Mouse (Mus musculus) heart, embryonic 13.5 days (tissue): ENCODE results near the gene Pecr. TPM values are rescaled to one million over a fixed set of nuclear protein-coding genes. Genes with fewer than 3 reads are reported as not detected.
A peak's percentile ranks its signal among the peaks of the same experiment; 100 is the strongest.
"Not testable (repeated sequence)": the region's sequence is repeated elsewhere in the genome, so short reads cannot be mapped to it uniquely, and the experiment has no call there.

Experiments used
- ATAC-seq: fragments of 200-750 bp; cut with Nextera tagmentation; 2 replicates; pipeline ENCODE4 v1.8.0; 2017; ENCODE audit warnings: moderate TSS enrichment; ENCODE audit not compliant: insufficient number of reproducible peaks, low FRiP score, low TSS enrichment; ENCODE audit errors: extremely low read depth
- H3K27ac ChIP-seq: fragments of 300-500 bp; sonication (generic); replicated peaks from 2 replicates; pipeline ENCODE4 v1.5.1; 2015; ENCODE audit warnings: moderate library complexity, mild to moderate bottlenecking, inconsistent platforms
- H3K27me3 ChIP-seq: fragments of 300-500 bp; sonication (generic); replicated peaks from 2 replicates; pipeline ENCODE4 v1.6.1; 2015; ENCODE audit warnings: mild to moderate bottlenecking, inconsistent platforms
- H3K36me3 ChIP-seq: fragments of 300-500 bp; sonication (generic); 2 replicates; pipeline ENCODE4 v1.6.1; 2015; ENCODE audit warnings: mild to moderate bottlenecking, inconsistent platforms
- H3K4me1 ChIP-seq: fragments of 300-500 bp; sonication (generic); 2 replicates; pipeline ENCODE4 v1.6.1; 2015; ENCODE audit warnings: inconsistent platforms
- H3K4me2 ChIP-seq: fragments of 300-500 bp; sonication (generic); 2 replicates; pipeline ENCODE4 v1.6.1; 2015; ENCODE audit warnings: inconsistent platforms, mild to moderate bottlenecking, moderate library complexity
- H3K4me3 ChIP-seq: fragments of 300-500 bp; sonication (generic); 2 replicates; pipeline ENCODE4 v1.5.1; 2015; ENCODE audit warnings: moderate library complexity, mild to moderate bottlenecking, inconsistent platforms
- H3K9ac ChIP-seq: fragments of 300-500 bp; sonication (generic); 2 replicates; pipeline ENCODE4 v1.6.1; 2015; ENCODE audit warnings: inconsistent platforms, mild to moderate bottlenecking, moderate library complexity
- H3K9me3 ChIP-seq: fragments of 300-500 bp; sonication (generic); 2 replicates; pipeline ENCODE4 v1.6.1; 2016; ENCODE audit warnings: inconsistent platforms
- WGBS: fragments of 180-500 bp; shearing (Covaris S2); methylation state at CpG from one replicate; pipeline ENCODE4 v1.1.7; 2015; ENCODE audit warnings: mixed read lengths; 5-methylcytosine and 5-hydroxymethylcytosine counted together
- polyA plus RNA-seq: library from polyadenylated mRNA; unstranded; fragments of >200 nt; fragmentation: Nextera tagmentation; extraction: Ambion mirVana; gene quantifications from 2 replicates; pipeline ENCODE4 v1.2.1, GENCODE M21; 2015

The Pecr gene
- polyA plus RNA-seq, 1 experiment from 2014 or later = 20.4 TPM

DNA sequence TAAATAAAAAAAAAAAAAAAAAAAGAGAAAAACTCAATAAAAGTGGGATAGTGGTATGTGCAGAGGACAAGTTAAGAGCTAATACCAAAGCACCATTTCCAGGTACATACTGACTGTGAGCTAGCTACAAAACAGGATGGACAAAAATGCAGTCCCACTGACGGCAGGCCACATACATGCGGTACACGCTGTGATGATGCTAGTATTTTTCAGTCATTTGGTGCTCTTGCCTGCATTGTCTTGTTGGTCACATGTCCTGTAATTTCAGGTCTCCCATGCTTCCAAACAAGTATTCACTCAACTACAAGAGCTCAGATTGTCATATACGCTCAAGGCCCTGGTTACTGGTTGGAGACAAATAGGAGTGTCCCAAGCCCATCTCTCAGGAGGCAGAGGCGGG is 56.6 kb downstream of the Pecr start:
- H3K9me3 ChIP-seq = no peaks in the 10 kb centered on the region
- no peak overlapping the region for H3K9ac ChIP-seq
- peaks cover 28% of the 10 kb centered on the region for H3K27me3 ChIP-seq
- no peak overlapping the region for H3K27ac ChIP-seq
- no peak for ATAC-seq
- H3K36me3 ChIP-seq = no peaks in the 10 kb centered on the region
- H3K4me3 ChIP-seq = no peak overlapping the region
- WGBS = 89% methylated on average over 5 of the region's 5 CpGs
- 0 out of 2 replicates have a peak overlapping the region, but pooled peaks have one; percentile 1 for H3K4me2 ChIP-seq
- H3K4me1 ChIP-seq = no peaks in the 10 kb centered on the region

DNA sequence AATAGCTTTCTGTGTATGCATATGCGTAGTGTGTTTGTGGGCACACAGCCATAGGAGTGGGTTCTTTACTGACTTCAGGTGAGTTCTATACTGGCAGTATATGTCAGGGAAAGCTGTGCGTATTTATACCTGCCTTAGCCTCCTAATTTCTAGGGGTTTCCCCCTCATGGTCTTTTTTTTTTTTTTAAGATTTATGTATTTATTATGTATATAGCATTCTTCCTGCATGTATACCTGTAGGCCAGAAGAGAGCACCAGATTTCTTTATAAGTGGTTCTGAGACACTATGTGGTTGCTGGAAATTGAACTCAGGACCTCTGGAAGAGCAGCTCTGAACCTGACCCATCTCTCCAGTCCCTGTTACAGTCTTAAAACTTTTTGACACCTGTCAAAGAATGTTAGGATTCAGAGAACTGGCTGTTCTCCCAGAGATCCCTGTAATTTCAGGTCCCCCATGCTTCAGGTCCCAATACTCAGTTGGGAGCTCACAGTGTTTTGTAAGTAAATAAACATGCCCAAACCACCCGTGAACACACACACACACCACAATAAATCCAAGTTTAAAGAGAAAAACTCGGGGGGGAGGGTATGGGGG is 57.1 kb downstream of the Pecr start:
- Histone ChIP-seq H3K4me2 (peak overlapping the region; percentile 81), H3K36me3 (no peaks in the 10 kb centered on the region), H3K4me1 (no peaks in the 10 kb centered on the region), H3K9me3 (no peaks in the 10 kb centered on the region), H3K4me3 (0 out of 2 replicates have a peak overlapping the region, but pooled peaks have one; percentile 60), H3K27ac (no peak overlapping the region), H3K9ac (no peak overlapping the region), H3K27me3 (peaks cover 29% of the 10 kb centered on the region)
- ATAC-seq = no peak
- WGBS = 43% methylated on average over 4 of the region's 4 CpGs

DNA sequence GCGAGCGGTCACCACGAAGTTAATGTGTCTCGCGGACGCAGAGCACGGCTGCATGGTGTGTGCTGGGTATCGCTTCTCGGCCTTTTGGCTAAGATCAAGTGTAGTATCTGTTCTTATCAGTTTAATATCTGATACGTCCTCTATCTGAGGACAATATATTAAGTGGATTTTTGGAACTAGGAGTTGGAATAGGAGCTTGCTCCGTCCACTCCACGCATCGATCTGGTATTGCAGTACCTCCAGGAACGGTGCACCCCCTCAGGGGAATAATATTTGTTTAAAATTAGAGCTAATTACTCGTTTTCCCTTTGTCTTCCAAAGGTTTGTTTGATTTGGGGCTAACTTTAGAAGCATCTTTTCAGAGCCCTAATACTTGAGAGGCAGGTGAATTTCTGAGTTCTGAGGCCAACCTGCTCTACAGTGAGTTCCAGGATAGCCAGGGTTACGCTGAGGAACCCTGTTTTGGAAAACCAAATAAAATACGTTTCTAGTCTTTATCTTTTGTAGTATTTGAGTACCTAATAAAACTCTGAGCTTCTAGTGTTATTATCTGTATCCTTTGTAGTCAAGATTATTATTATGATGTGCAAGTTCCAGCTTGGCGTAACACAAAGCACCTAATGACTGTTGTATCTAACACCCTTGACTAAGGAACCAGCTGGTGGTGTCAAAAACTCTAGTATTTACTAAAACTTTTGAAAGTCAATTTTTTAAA is 57.8 kb downstream of the Pecr start:
- Histone ChIP-seq H3K27me3 (peaks cover 34% of the 10 kb centered on the region), H3K4me3 (peak overlapping the region; percentile 60), H3K27ac (no peak overlapping the region), H3K9ac (peak overlapping the region; percentile 52), H3K9me3 (no peaks in the 10 kb centered on the region), H3K36me3 (no peaks in the 10 kb centered on the region), H3K4me2 (peak overlapping the region; percentile 81), H3K4me1 (no peaks in the 10 kb centered on the region)
- peak; percentile 38; the same call in 1 of the 2 replicates for ATAC-seq
- under 1% methylated on average over 11 of the region's 18 CpGs for WGBS

DNA sequence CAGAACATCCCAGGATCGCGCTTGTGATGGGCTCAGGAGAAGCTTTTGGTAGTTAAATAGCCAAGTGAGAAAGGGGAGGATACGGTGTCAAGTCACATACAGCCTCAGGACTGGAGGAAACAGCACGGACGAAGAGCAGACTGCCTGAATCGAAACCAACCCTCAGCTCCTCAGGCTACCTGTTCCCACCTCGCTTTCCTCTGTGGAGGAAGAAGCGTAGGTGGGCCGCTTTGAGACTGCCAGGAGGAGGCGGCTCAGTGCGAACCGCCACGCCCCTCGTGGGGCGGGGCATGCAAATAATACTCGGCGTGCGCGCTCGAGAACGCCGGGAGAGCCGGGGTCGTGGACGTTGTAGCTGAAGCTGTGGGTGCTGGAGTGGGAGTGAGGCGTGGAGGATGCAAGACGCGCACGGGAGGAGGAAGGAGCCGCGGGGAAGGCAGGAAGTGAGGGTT is 58.4 kb downstream of the Pecr start:
- Histone ChIP-seq H3K27me3 (peaks cover 34% of the 10 kb centered on the region), H3K9ac (peak overlapping the region; percentile 77), H3K27ac (0 out of 2 replicates have a peak overlapping the region, but pooled peaks have one; percentile 28), H3K4me2 (peak overlapping the region; percentile 81), H3K4me3 (peak overlapping the region; percentile 60)
- not testable (repeated sequence) for H3K4me1 ChIP-seq, H3K9me3 ChIP-seq, H3K36me3 ChIP-seq
- peak; percentile 76 for ATAC-seq
- under 1% methylated on average over 25 of the region's 31 CpGs for WGBS

DNA sequence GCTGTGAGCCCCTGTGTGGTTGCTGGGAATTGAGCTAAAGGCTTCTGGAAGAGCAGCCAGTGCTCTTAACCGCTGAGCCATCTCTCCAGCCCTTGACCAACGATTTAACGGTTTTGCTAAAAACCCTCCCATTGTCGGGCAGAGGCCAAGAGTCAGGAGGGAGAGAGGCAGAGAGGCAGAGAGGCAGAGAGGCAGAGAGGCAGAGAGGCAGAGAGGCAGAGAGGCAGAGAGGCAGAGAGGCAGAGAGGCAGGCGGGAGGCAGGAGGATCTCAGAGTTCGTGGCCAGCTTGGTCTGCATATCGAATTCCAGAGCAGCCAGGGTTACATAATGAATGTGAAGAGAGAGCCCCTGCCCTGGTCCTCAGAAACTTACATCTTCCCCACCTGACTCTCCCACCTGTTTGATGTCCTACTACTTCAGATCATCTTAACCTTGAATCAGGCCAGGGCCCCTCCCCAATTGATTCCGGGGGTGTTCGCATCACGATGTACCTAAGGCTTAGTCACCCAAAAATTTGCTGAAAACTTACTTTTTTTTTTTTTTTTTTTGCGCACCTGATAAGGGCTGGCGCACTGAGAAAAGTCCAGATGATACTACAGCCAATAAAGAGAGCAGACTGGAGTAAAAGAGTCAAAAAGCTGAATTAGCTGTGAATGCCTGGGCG is 58.9 kb downstream of the Pecr start:
- 7% methylated on average over 13 of the region's 13 CpGs for WGBS
- Histone ChIP-seq H3K36me3 (no peaks in the 10 kb centered on the region), H3K4me2 (peak overlapping the region; percentile 81), H3K9ac (peak overlapping the region; percentile 77), H3K27ac (no peak overlapping the region), H3K9me3 (no peaks in the 10 kb centered on the region), H3K4me3 (peak overlapping the region; percentile 60), H3K4me1 (no peaks in the 10 kb centered on the region), H3K27me3 (peaks cover 34% of the 10 kb centered on the region)
- no peak for ATAC-seq

DNA sequence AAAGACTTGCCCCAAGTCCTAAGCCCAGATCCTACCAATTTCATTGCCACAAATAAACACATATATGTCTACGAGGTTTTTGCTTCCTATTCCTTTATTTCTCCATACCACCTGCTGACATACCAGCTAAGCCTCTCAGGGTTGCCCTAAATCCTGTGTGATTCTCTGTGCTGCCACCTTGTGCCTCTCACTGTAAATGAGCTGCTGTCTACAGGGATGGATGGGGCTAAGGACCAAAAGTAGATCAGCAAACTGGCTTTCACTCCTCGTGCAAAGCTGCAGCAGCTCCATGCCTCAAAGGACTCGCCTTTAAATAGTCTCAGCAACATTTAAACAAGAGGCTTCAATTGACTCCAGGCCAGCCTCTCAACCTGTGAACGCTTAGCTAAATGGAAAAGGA is 64.1 kb downstream of the Pecr start:
- 21% methylated on average over 4 of the region's 4 CpGs for whole genome bisulfite sequencing
- Histone ChIP-seq H3K27ac (no peak overlapping the region), H3K9ac (no peak overlapping the region), H3K9me3 (no peaks in the 10 kb centered on the region), H3K36me3 (no peaks in the 10 kb centered on the region), H3K4me3 (no peak overlapping the region), H3K4me2 (no peak overlapping the region), H3K27me3 (peaks cover 29% of the 10 kb centered on the region), H3K4me1 (peaks cover 7% of the 10 kb centered on the region)
- ATAC-seq = no peak

DNA sequence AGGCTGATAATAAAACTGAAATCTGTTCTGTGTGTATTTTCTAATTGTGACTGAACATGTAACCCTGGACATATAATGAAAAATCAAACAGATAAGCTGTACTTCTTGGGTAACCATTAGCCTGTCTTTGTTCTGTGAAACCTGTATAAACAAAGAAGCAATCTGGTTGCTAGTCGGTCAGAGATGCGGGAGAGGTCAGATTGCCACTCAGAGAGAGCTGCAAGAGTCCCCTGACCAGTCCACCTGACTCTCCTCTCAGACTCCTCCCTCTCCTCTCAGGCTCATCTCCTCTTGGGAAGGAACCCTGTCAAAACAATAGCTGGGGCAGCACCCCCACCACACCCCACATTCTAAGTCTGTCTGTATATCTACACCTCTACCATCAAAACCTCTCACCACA is 65.0 kb downstream of the Pecr start:
- Histone ChIP-seq H3K36me3 (no peaks in the 10 kb centered on the region), H3K4me2 (no peak overlapping the region), H3K9me3 (no peaks in the 10 kb centered on the region), H3K9ac (no peak overlapping the region), H3K27me3 (peaks cover 21% of the 10 kb centered on the region), H3K27ac (no peak overlapping the region), H3K4me3 (no peak overlapping the region), H3K4me1 (peaks cover 16% of the 10 kb centered on the region)
- 52% methylated on average over 2 of the region's 2 CpGs for WGBS
- no peak for ATAC-seq

DNA sequence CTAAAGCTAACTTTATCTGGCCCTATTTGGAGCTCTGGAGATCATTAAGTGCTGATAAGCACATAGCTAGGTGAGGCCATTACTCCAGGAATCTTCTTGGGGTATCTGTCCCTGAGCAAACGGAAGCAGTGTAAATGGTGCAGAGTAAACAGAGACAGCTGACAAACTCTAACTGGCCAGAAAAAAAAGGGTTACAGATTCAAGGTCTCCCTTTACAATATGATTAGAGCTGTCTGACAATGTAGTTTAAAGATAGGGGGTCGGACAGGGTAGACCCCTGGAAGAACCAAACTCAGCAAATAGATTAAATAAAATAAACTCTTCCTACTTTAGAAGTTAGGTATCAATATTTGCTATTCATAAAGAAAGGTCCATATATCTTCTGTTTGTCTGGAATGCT is 65.5 kb downstream of the Pecr start:
- Histone ChIP-seq H3K9me3 (no peaks in the 10 kb centered on the region), H3K27ac (no peak overlapping the region), H3K27me3 (peaks cover 16% of the 10 kb centered on the region), H3K9ac (no peak overlapping the region), H3K4me1 (peaks cover 19% of the 10 kb centered on the region), H3K36me3 (no peaks in the 10 kb centered on the region), H3K4me2 (no peak overlapping the region), H3K4me3 (no peak overlapping the region)
- WGBS = 58% methylated on average over 2 of the region's 2 CpGs
- ATAC-seq = no peak

DNA sequence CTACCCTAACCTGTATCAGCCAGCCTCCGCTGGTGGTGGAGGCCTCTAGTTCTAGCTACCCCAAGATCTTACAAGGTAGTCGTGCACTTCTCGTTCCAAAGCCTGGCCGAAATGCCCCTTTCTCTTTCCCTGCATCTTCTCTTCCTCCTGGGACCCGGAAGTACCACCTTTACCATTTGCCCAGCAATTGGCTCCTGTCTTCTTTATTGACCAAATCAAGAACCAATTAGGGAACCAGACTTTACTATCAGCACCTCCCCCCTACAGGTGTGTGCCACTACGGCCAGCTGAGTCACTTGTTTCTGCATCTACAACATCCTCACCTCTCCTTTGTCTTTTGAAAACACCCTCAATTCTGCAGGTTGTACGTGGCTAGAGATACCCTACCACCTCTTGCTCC is 67.4 kb downstream of the Pecr start:
- Histone ChIP-seq H3K27me3 (0 out of 2 replicates have a peak, but pooled peaks cover 3% of the 10 kb centered on the region), H3K4me3 (no peak overlapping the region), H3K9me3 (no peaks in the 10 kb centered on the region), H3K4me2 (no peak overlapping the region), H3K36me3 (no peaks in the 10 kb centered on the region), H3K9ac (no peak overlapping the region), H3K27ac (no peak overlapping the region), H3K4me1 (peaks cover 19% of the 10 kb centered on the region)
- ATAC-seq = no peak
- WGBS = 76% methylated on average over 7 of the region's 7 CpGs

DNA sequence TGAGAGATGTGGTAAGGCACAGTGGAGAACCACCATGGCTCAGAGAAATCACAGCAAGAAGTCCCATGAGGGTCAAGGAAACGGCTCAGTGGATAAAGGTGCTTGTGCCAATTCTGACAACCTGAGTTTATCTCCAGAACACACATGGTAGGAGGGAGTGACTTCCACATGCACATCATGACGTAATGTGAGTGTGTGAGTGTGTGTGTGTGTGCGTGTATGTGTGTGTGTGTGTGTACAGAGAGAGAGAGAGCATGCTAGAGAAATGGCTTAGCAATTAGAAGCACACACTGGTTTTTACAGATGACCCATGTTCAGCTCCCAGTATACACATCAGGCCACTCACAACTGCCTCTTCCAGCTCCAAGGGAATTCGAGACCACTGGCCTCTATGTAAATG is 68.9 kb downstream of the Pecr start:
- H3K36me3 ChIP-seq = no peaks in the 10 kb centered on the region
- peaks cover 28% of the 10 kb centered on the region for H3K4me1 ChIP-seq
- WGBS = 60% methylated on average over 4 of the region's 4 CpGs
- no peaks in the 10 kb centered on the region for H3K27me3 ChIP-seq
- no peak for ATAC-seq
- peak overlapping the region; percentile 86 for H3K27ac ChIP-seq
- H3K4me3 ChIP-seq = no peak overlapping the region
- no peaks in the 10 kb centered on the region for H3K9me3 ChIP-seq
- peak overlapping the region; percentile 19; the same call in 1 of the 2 replicates for H3K4me2 ChIP-seq
- H3K9ac ChIP-seq = 0 out of 2 replicates have a peak overlapping the region, but pooled peaks have one; percentile 37

DNA sequence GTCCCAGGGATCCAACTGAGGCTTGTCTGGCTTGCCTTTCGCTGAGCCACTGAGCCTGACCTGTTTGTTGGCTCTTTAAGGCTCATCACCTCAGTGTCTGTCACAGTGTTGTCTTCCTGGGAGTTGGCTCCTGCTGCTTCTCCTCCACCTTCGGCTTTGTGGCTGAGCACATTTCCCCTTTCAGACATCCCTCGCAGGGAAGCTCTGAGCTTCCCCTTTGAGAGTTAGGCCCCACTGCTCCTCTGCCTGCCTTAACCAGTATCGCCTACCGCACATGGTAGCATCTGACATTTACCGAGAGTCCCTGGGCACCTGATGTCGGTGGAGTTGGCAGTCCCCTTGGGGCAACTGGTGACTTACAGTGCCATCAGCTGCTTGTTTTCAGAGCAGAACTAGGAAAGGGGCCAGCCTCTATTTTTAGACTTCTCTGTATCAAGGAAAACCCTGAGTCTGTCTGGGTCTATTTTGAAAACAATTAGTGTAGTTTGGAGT is 69.6 kb downstream of the Pecr start:
- Histone ChIP-seq H3K36me3 (no peaks in the 10 kb centered on the region), H3K4me1 (peaks cover 28% of the 10 kb centered on the region), H3K27me3 (no peaks in the 10 kb centered on the region), H3K9me3 (no peaks in the 10 kb centered on the region), H3K4me3 (no peak overlapping the region), H3K27ac (peak overlapping the region; percentile 86), H3K4me2 (peak overlapping the region; percentile 19), H3K9ac (peak overlapping the region; percentile 37; the same call in 1 of the 2 replicates)
- WGBS = 41% methylated on average over 7 of the region's 7 CpGs
- no peak for ATAC-seq
